Mouse (Mus musculus) liver, embryonic 15.5 days (tissue): Measurements from ENCODE around the gene Slfn8. TPM values are rescaled to one million over a fixed set of nuclear protein-coding genes. Genes with fewer than 3 reads are reported as not detected.
"Not testable (repeated sequence)": the region's sequence is repeated elsewhere in the genome, so short reads cannot be mapped to it uniquely, and the experiment has no call there.

Source experiments
- ATAC-seq: fragments of 200-750 bp; cut with Nextera tagmentation; 2 replicates; pipeline ENCODE4 v1.8.0; 2017; ENCODE audit warnings: moderate number of reproducible peaks, mild to moderate bottlenecking, moderate library complexity; ENCODE audit not compliant: insufficient read depth
- H3K27ac ChIP-seq: fragments of 300-500 bp; sonication (generic); replicated peaks from 2 replicates; pipeline ENCODE4 v1.5.1; 2015; ENCODE audit warnings: mild to moderate bottlenecking, inconsistent platforms
- H3K27me3 ChIP-seq: fragments of 300-500 bp; sonication (generic); 2 replicates; pipeline ENCODE4 v1.6.1; 2015; ENCODE audit warnings: mild to moderate bottlenecking, inconsistent platforms
- H3K36me3 ChIP-seq: fragments of 300-500 bp; sonication (generic); replicated peaks from 2 replicates; pipeline ENCODE4 v1.6.1; 2015; ENCODE audit warnings: moderate library complexity, mild to moderate bottlenecking, inconsistent platforms
- H3K4me1 ChIP-seq: fragments of 300-500 bp; sonication (generic); replicated peaks from 2 replicates; pipeline ENCODE4 v1.6.1; 2015; ENCODE audit warnings: inconsistent platforms
- H3K4me2 ChIP-seq: fragments of 300-500 bp; sonication (generic); 2 replicates; pipeline ENCODE4 v1.6.1; 2015; ENCODE audit warnings: moderate library complexity, mild to moderate bottlenecking, inconsistent platforms
- H3K4me3 ChIP-seq: fragments of 300-500 bp; sonication (generic); replicated peaks from 2 replicates; pipeline ENCODE4 v1.5.1; 2015; ENCODE audit warnings: mild to moderate bottlenecking, inconsistent platforms
- H3K9ac ChIP-seq: fragments of 300-500 bp; sonication (generic); 2 replicates; pipeline ENCODE4 v1.6.1; 2015; ENCODE audit warnings: moderate library complexity, mild to moderate bottlenecking, inconsistent platforms
- H3K9me3 ChIP-seq: fragments of 300-500 bp; sonication (generic); replicated peaks from 2 replicates; pipeline ENCODE4 v1.6.1; 2016; ENCODE audit warnings: inconsistent platforms
- WGBS: fragments of 180-500 bp; shearing (Covaris S2); methylation state at CpG from one replicate; pipeline ENCODE4 v1.1.7; 2015; ENCODE audit warnings: mixed read lengths; ENCODE audit not compliant: insufficient replicate concordance; 5-methylcytosine and 5-hydroxymethylcytosine counted together
- polyA plus RNA-seq: library from polyadenylated mRNA; unstranded; fragments of >200 nt; fragmentation: Nextera tagmentation; extraction: Ambion mirVana; gene quantifications from 2 replicates; pipeline ENCODE4 v1.2.1, GENCODE M21; 2015

The Slfn8 gene
- polyA plus RNA-seq, 1 experiment from 2014 or later: 1.1 TPM

DNA sequence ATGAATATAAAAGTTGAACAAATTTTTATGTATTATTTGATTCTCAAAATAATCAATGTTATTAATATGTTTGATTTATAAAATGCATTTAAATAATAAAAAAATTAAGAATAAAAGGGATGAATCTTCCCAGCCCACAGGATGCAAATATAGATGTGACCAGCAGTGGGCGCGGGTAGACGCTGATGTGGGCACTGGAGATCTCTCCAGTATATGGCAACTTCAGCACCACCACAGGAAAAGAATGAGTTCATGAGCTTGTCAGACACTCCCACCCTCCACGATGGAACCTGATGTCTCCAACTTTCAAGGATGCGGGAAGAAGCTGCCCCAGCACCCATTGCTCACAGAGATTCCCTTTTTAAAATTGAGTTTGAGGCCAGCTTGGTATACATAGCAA, 37.3 kb upstream of the Slfn8 start:
- Histone ChIP-seq H3K4me1 (no peaks in the 10 kb centered on the region), H3K27me3 (no peaks in the 10 kb centered on the region), H3K4me3 (no peak overlapping the region), H3K9me3 (no peaks in the 10 kb centered on the region), H3K36me3 (no peaks in the 10 kb centered on the region), H3K27ac (no peak overlapping the region), H3K4me2 (no peak overlapping the region), H3K9ac (no peak overlapping the region)
- no peak for ATAC-seq
- WGBS: 3% methylated on average over 5 of the region's 5 CpGs

DNA sequence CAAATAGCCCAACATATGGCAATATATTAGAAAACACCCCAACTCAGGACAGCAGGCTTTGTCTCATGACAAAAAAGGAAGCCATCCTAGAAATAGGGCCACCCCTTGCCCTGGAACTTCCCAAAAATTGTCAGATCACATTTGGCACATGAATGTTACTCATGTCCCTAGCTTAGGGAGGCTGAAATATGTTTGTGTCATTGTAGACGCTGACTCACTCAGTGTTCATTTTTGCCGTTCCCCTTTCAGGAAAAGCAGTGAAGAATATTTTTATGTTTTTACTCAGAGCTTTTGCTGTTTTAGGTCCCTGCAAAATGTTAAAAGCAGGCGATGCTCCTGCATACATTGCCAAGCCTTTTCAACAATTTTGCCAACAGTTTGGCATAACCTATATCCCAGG, 25.0 kb upstream of the Slfn8 start:
- no peak for ATAC-seq
- Histone ChIP-seq H3K4me2 (no peak overlapping the region), H3K9me3 (no peaks in the 10 kb centered on the region), H3K27me3 (no peaks in the 10 kb centered on the region), H3K27ac (no peak overlapping the region), H3K4me3 (no peak overlapping the region), H3K9ac (no peak overlapping the region), H3K4me1 (no peaks in the 10 kb centered on the region), H3K36me3 (no peaks in the 10 kb centered on the region)
- WGBS: 37% methylated on average over 3 of the region's 3 CpGs

DNA sequence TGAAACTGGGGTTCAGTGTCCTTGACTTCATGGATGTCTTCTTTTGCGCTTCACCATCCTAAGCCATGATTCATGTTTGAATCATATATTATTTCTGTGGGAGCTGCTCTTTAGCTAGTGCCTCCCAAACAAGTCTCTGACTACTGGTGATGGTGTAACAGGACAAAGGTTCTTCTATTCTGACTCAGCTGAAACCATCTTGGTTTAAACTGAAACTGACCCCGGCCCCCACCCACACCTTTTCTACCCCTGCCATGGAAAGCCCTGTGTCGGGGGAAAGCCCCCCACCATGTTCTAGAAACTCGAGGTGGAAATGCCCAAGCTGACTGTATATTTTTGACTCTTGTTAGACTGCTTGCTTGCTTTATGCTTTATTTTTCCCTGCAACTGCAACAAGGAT, 23.3 kb upstream of the Slfn8 start:
- no peaks in the 10 kb centered on the region for H3K9me3 ChIP-seq
- no peaks in the 10 kb centered on the region for H3K36me3 ChIP-seq
- no peak overlapping the region for H3K27ac ChIP-seq
- H3K9ac ChIP-seq: no peak overlapping the region
- no peaks in the 10 kb centered on the region; the same call in 1 of the 2 replicates for H3K4me1 ChIP-seq
- no peak overlapping the region for H3K4me2 ChIP-seq
- H3K27me3 ChIP-seq: 0 out of 2 replicates have a peak, but pooled peaks cover 2% of the 10 kb centered on the region
- no peak overlapping the region for H3K4me3 ChIP-seq
- 48% methylated on average over 4 of the region's 4 CpGs for WGBS
- no peak for ATAC-seq

DNA sequence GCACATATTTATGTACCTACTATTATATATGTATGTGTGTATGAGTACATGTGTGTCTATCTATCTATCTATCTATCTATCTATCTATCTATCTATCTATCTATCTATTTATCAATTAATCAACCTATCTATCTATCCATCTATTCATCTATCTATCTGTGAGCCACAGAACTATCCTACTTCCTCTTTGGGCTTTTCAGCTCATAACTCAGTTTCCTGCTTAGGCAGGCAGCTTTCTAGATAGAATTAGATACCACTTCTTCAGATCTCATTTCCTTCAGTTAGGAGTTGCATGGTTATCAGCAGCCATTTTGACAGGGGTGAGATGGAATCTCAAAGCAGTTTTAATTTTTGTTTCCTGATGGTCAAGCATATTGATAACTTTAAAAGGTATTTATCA, 20.4 kb upstream of the Slfn8 start:
- Histone ChIP-seq H3K9me3 (no peaks in the 10 kb centered on the region), H3K4me2 (no peak overlapping the region), H3K9ac (no peak overlapping the region), H3K27me3 (0 out of 2 replicates have a peak, but pooled peaks cover 2% of the 10 kb centered on the region), H3K4me3 (no peak overlapping the region), H3K4me1 (no peaks in the 10 kb centered on the region; the same call in 1 of the 2 replicates), H3K27ac (no peak overlapping the region), H3K36me3 (no peaks in the 10 kb centered on the region)
- no peak for ATAC-seq

DNA sequence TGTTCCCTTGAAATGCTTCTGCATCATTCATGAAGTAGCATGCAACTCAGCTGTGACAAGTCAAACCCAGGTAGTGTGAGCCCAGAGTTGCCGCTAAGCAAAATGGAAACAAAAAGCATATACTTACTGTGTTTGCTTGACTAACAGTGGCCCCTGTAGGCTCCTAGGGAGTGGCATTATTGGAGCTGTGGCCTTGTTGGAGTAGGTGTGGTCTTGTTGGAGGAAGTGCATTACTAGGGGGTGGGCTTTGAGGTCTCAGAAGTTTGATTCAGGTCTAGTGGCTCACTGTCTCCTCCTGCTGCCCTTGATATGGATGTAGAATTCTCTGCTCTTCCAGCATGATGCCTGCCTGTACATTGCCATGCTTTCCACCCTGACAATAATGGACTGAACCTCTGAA, 19.7 kb upstream of the Slfn8 start:
- Histone ChIP-seq H3K4me2 (peak overlapping the region; percentile 46), H3K4me3 (no peak overlapping the region), H3K4me1 (no peaks in the 10 kb centered on the region; the same call in 1 of the 2 replicates), H3K27me3 (0 out of 2 replicates have a peak, but pooled peaks cover 2% of the 10 kb centered on the region), H3K9ac (no peak overlapping the region), H3K36me3 (no peaks in the 10 kb centered on the region), H3K27ac (no peak overlapping the region), H3K9me3 (no peaks in the 10 kb centered on the region)
- WGBS: 5% methylated on average over 1 of the region's 1 CpGs
- ATAC-seq: no peak

DNA sequence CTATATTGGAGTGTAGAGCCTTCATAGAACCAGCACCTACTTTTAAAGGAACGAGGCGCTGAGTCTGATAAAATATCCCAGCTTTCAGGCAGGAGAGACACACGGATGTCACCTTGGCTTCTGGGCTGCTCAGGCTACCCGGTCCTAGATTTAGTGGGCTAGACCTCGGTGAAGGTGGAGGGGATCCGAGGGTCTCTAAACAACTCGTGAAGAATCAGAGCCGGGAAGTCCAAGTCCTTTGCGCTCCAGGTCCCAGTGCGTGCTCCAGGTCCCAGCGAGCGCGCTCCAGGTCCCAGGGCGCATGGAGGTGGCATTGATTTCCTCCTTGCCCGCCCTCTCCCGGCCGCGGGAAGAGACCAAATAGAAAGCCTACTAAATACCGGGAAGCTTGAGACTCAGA, 19.2 kb upstream of the Slfn8 start:
- H3K36me3 ChIP-seq: no peaks in the 10 kb centered on the region
- 0 out of 2 replicates have a peak, but pooled peaks cover 2% of the 10 kb centered on the region for H3K27me3 ChIP-seq
- ATAC-seq: no peak
- WGBS: 6% methylated on average over 19 of the region's 19 CpGs
- no peaks in the 10 kb centered on the region for H3K9me3 ChIP-seq
- peak overlapping the region; percentile 46 for H3K4me2 ChIP-seq
- no peak overlapping the region for H3K9ac ChIP-seq
- no peaks in the 10 kb centered on the region; the same call in 1 of the 2 replicates for H3K4me1 ChIP-seq
- H3K27ac ChIP-seq: no peak overlapping the region
- peak overlapping the region; percentile 23 for H3K4me3 ChIP-seq

DNA sequence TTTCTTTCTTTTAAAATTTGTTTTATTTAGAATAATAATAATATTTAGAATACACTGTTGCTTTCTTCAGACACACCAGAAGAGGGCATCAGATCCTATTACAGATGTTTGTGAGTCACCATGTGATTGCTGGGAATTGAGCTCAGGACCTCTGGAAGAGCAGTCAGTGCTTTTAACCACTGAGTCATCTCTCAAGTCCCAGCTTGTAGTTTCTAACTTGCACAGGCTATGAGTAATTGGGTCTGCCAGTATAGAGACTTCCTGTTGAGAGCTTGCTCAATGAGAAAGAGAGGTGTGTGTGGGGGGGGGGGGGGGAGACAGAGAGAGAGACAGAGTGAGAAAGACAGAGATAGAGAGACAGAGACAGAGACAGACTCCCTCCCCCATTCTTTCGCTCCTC, 18.5 kb upstream of the Slfn8 start:
- Histone ChIP-seq H3K4me2 (no peak overlapping the region), H3K36me3 (no peaks in the 10 kb centered on the region), H3K9ac (no peak overlapping the region), H3K9me3 (no peaks in the 10 kb centered on the region), H3K27me3 (0 out of 2 replicates have a peak, but pooled peaks cover 2% of the 10 kb centered on the region), H3K27ac (no peak overlapping the region), H3K4me3 (no peak overlapping the region), H3K4me1 (no peaks in the 10 kb centered on the region; the same call in 1 of the 2 replicates)
- 36% methylated on average over 1 of the region's 1 CpGs for WGBS
- no peak for ATAC-seq

DNA sequence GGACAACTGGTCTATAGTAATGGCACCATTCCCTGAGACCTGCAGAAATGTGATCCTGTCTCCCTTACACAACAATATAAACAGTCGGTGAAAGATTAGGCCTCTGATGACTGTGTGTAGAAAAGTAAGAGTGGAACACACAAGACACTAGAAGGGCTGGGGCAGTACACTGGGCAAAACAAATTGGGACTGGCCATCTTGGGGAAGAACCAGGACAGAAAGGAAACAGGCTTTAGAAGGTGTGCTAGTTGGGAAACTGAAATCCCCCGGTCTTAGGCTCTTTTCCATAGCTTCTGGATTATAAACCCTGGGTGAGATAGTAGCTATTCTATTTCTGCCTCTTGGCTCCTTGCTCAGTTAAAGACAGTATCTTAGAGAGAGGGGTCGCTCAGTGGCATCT, 18.1 kb upstream of the Slfn8 start:
- H3K27me3 ChIP-seq, H3K9me3 ChIP-seq, H3K4me1 ChIP-seq, H3K36me3 ChIP-seq, H3K27ac ChIP-seq, ATAC-seq, H3K4me2 ChIP-seq, H3K4me3 ChIP-seq, H3K9ac ChIP-seq: not testable (repeated sequence)
- 56% methylated on average over 3 of the region's 3 CpGs for WGBS

DNA sequence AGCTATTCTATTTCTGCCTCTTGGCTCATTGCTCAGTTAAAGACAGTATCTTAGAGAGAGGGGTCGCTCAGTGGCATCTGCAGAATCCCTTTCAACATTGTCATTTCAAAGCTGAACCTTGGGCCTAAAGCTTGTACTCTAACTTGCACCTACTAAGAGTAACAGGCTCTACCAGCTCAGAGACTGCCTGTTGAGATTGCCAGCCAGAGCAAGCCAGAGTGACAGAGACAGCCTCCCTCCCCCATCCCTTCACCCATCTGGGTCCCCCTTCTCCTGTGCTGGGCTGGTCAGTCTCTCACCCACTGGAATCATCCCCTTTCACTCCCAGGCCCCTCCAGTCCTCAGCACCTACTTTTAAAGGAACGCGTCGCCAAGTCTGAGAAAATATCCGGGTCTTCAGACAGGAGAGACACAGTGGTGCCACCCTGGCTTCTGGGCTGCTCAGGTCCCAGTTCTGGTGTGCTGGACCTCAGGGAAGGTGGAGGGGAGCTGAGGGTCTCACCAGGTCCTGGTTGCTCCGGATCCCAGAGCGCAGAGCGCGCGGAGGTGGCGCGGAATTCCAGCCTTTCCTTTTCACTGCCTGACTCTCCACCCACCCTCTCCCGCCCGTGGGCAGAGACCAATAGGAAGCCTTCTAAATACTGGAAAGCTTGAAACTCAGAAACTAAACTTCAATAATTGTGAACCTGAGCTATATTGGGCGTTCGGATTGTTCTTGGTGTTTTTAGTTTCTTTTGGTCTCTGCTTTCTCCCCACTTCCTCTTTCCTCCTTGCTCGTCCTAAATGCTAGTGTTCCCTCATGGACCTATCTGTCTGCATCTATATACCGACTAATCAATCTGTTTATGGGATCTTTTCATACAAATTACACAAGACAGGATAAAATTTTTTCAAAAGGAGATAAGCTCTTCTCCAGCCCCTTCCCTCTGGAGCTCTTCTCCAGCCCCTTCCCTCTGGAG, 770 bp downstream of the Slfn8 start:
- not testable (repeated sequence) for H3K27me3 ChIP-seq, H3K9ac ChIP-seq, ATAC-seq, H3K4me1 ChIP-seq, H3K36me3 ChIP-seq, H3K9me3 ChIP-seq
- 52% methylated on average over 18 of the region's 18 CpGs for WGBS
- H3K4me3 ChIP-seq: peak overlapping the region; percentile 24
- H3K4me2 ChIP-seq: peak overlapping the region; percentile 40
- H3K27ac ChIP-seq: 0 out of 2 replicates have a peak overlapping the region, but pooled peaks have one; percentile 34

DNA sequence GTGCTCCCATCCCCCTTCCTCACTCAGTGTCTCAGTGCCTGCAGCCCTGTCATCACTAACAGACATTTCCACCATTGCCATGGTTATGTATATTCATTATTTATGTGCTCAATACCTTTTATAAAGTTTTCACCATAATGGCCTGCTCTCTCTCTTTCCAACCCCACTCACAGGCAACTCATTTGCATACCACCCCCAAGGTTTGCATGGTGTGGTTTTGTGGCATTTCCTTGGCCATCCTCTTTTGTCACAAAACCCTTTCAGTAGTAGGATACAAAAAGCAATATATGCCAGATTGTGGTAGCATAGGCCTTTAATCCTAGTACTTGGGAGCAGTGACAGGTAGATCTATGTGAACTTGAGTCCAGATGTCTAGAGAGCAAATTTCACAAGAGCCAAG, 4.5 kb downstream of the Slfn8 start:
- Histone ChIP-seq H3K4me2 (no peak overlapping the region), H3K27ac (no peak overlapping the region), H3K27me3 (no peaks in the 10 kb centered on the region), H3K9ac (no peak overlapping the region), H3K4me1 (no peaks in the 10 kb centered on the region), H3K4me3 (no peak overlapping the region), H3K36me3 (no peaks in the 10 kb centered on the region), H3K9me3 (no peaks in the 10 kb centered on the region)
- no peak for ATAC-seq

DNA sequence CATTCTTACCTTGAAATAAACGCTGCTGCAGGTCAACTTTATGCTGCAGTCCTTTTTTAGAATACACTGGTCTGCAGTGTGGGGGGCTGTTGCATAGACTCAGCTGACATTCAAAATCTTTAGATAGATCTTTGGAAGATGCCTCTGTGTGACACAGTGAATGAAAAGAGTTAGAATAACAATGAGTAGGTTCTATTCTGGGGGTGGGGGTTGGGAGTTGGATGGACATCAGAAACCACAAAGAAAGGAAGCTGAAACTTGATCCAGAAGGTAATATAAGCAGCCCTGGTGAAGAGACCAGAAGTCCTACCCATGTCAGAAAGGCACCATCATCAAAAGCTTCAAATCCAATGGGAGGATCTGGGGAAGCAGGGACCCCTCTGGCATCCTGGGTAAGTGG, 7.3 kb downstream of the Slfn8 start:
- no peak overlapping the region for H3K4me2 ChIP-seq
- no peak overlapping the region for H3K4me3 ChIP-seq
- no peaks in the 10 kb centered on the region for H3K4me1 ChIP-seq
- ATAC-seq: no peak
- H3K36me3 ChIP-seq: no peaks in the 10 kb centered on the region
- H3K9ac ChIP-seq: no peak overlapping the region
- no peaks in the 10 kb centered on the region for H3K27me3 ChIP-seq
- no peak overlapping the region for H3K27ac ChIP-seq
- 54% methylated on average over 1 of the region's 1 CpGs for WGBS
- no peaks in the 10 kb centered on the region for H3K9me3 ChIP-seq
